Mouse (Mus musculus) CD4-positive, CD25-positive, alpha-beta regulatory T cell, adult 2 months (primary cell): ENCODE measurements at regions not wholly inside any gene's neighbourhood (a gene's known extent, or its start where the extent isn't known, plus 50 kb on each side); places are given as distances from the start of the nearest gene placed in this dataset.

ENCODE experiments used
- DNase-seq: peaks from one replicate; pipeline ENCODE4 v3.0.0-alpha.2; 2012; ENCODE audit warnings: low read depth, low spot score

- DNase-seq = peak; percentile 48
These were observed 156.9 kb downstream of the Mex3b start for GRCm38 (mm10) chr7:83023990-83024389.

DNA sequence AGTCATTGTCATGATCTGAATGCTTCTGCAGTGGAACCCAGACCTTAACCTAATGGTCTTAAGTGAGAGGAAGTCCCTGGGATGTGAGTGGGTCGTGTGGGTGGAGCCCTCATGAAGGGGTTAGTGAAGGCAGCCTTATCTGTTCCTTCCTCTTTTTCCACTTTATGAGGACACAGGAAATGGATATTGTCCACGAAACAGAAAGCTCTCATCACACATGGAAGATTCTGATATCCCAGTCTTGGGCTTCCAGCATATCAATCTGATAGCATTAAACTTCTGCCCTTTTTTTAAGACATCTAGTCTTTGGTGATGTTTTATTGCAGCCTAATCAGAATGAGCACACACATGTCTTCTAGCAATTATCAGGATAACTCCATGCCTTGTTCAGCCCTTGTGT, 164.0 kb downstream of the Mex3b start:
- DNase-seq = no peak

GRCm38 (mm10) chr7:83032025-83032424, 164.9 kb downstream of the Mex3b start:
- DNase-seq = no peak

- no peak for DNase-seq
These were observed 165.8 kb downstream of the Mex3b start for GRCm38 (mm10) chr7:83032924-83033323.

- no peak for DNase-seq
These were observed 168.1 kb downstream of the Mex3b start for GRCm38 (mm10) chr7:83035190-83035589.

DNA sequence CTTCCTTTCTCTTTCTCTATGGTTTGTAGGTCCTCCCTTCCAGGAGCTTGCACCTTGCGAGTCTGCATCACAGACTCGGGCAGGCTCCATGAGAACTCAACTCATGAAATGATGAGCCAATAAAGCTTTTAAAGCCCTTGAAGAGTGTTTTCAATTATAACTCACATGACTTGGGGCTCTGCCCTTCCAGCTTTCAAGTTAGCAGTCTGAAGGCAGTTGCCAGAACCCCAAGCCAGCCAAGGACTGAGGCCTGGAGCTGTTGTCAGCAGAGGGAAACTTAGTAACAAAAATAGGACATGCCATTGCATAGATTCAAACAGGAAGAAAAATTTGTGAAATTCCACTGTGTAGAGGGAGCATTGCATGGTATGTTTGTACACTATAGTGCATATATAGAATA, 169.3 kb downstream of the Mex3b start:
- DNase-seq = no peak

DNA sequence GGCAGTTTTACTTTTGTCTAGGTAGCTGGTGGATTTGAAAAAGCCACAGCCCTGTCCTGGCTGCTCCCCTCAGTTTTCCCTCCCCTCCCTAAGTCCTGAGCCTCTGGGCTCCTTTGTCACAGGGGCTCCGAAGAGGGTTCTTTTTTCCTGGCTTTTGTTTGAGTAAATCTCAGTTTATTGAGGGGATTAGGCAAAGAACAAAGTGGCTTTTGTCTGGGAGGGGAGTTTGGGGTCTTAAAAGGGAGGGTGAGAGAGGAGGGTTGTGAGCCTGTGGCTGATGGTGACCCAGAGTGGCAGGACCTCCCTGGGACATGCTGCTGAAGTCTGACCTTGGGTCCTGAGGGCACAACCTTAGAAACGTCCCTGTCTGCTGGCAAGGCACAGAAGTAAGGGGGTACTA, 170.0 kb downstream of the Mex3b start:
- no peak for DNase-seq

DNA sequence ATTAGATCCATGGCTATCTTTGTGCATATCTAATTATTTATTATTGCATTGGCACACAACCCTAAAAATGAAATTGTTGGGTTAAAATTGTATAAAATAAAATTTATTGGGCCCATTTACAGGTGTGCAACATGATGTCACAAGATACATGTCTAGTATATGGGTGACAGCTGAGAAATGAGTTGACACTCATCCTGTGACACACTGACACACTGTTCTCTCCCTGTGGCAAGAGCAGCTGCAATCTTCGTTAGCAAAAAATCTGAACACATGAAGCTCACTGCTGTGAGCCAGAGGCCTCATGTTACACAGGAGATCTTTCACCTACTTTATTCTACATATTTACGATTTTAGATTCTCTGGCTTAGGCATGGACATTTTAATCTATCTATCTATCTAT, 170.6 kb downstream of the Mex3b start:
- DNase-seq = no peak

GRCm38 (mm10) chr7:83043746-83044145, 176.6 kb downstream of the Mex3b start:
- no peak for DNase-seq

DNA sequence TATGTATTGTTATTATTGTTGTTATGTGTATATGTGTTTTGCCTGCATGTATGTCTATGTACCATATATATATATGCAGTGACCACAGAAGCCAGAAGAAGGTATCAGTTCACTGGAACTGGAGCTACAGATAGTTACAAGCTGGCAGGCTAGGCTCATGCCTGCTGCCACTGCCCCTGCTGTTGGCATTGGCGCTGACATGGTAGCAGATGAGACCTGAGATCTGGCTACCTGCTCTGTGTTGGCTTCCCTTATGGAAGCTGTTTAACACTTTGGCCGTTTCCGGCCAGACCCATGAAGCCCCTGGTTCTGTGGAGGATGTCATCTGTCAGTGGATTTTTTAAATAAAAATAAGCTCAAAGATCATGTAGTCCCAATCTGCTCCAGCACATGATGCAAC, 178.1 kb downstream of the Mex3b start:
- no peak for DNase-seq

DNA sequence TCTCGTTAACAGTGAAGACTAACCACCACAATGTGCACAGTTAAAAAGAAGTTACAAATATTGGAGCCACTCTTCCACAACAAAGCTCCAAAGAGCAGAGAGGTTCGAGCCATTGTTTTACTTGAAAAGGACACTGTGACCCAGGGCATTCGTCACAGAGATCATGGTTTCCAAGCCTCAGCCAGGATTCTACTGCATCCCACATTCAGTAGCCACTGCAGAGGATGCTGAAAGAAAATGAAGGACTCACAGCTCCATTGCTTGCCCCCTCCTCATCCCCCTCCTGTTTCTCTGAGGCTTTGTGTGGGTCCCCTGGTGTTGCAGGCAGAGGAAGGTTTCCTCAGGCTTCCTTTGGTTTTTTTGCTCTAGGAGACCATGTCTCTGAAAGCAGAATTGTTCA, 182.9 kb downstream of the Mex3b start:
- DNase-seq = no peak

- no peak for DNase-seq
These were observed 183.8 kb downstream of the Mex3b start for GRCm38 (mm10) chr7:83050833-83051497.

- DNase-seq = no peak
These were observed 189.2 kb downstream of the Mex3b start for GRCm38 (mm10) chr7:83056101-83056935.

- DNase-seq = no peak
These were observed 193.2 kb downstream of the Mex3b start for GRCm38 (mm10) chr7:83060318-83060717.

DNA sequence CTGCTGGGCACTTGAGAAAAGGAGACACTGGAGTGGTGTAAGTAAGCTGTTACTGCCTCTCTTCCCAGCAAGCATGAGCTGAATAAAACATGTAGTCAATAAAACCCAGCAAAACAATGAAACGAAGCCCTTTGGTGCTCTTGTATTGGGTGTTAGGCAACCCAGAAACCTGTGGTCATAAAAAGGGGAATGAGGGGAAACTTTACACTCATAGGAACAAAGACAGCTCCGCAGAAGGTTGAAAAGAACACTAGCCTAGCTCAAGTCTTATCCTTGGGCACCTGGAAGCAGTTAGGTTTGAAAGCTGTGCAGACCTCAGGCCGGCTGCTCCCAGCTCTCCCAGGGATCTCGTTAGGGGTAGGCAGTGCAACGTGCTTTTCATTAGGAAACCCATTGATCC, 193.6 kb downstream of the Mex3b start:
- DNase-seq = no peak

- DNase-seq = no peak
These were observed 194.2 kb downstream of the Mex3b start for GRCm38 (mm10) chr7:83061197-83061893.

DNA sequence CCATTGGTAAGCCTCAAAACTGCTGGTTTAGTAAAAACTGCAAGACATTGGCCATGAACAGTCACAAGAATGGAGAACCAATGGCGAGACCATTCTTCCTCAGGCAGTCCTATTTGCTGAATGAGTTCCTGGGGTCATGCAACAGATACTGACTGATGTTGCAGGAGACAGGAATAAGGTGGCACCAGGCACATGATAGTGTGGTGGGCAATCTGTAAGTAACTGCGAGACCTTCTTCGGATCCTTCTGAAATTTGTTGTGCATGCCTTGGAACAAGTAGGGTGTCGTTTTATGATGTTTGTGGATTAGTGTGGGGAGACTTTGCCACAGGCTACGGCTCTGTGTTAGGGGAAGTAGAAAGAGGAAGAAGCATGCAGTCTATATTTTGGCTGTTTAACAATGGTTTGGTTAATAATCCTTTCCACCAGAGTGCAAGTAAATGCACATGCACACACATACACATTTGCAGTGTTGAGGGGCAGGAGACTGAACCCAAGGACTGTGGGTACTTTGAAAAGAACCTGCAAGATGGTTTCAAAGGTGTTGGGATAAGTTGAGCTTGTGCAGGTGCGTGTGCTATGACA, 194.9 kb downstream of the Mex3b start:
- no peak for DNase-seq

DNA sequence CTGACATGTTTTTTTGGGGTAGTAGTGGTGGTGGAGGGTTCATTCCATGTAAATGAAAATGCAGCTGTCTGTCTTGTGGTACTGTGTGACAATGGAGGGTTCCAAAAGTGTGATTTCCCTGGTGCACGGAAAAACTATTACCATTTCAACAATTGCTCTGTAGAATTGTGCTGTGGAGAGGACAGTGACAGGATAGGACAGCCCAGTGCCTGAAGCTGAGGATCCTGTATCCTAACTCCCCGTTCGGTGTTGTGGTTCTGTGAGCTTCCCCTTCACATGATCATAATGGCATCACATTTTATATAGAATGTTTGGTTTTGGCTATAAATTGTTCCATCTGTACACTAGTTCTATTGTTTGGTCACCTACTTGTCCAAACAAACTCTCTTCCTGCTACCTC, 196.4 kb downstream of the Mex3b start:
- DNase-seq = no peak

- no peak for DNase-seq
These were observed 198.2 kb downstream of the Mex3b start for GRCm38 (mm10) chr7:83065341-83065740.

- no peak for DNase-seq
These were observed 207.4 kb downstream of the Mex3b start for GRCm38 (mm10) chr7:83074399-83074970.

- DNase-seq = no peak
These were observed 208.2 kb downstream of the Mex3b start for GRCm38 (mm10) chr7:83075159-83075952.
